ENCODE assay signal across 29 mouse cellular contexts in genomic region chr17:34329807-34330206, GRCm38 (mm10). TPM values are rescaled to one million over a fixed set of nuclear protein-coding genes. Genes with fewer than 3 reads are reported as not detected.
DNase-seq lines count a peak whose midpoint lies in the region; ATAC-seq and TF ChIP-seq lines count a peak whose summit lies in the region.
"Had no signal": no experiment of that assay in that cellular context is flagged by ENCODE, and none has a peak within 500 bp of the region (broad histone marks: within the 10 kb centered on the region; RNA-seq: fewer than 3 reads in every experiment).

No protein-coding gene starts in this region.

- ATAC-seq in megakaryocyte, adult 5-6 weeks (ENCODE audit: poor library complexity, severe bottlenecking): peak; percentile 54
- ATAC-seq: intestine, postnatal 0 days had no signal

- TF ChIP-seq POLR2A in thymus, adult 2 months (IDR thresholded peaks at IDR 0.05; ENCODE audit: control insufficient read depth, extremely low read depth, insufficient read depth, low read length, poor library complexity): no peak
- TF ChIP-seq POLR2A in CH12.LX (IDR thresholded peaks at IDR 0.05; ENCODE audit: low read depth, low read length): no peak

- H3K27ac ChIP-seq in thymus, adult 2 months (ENCODE audit: control insufficient read depth, insufficient read depth, low read length): no peak overlapping the region; the same call in 1 of the 2 replicates
- H3K27ac ChIP-seq in CH12.LX (ENCODE audit: insufficient read depth, low read depth): peak overlapping the region; percentile 47
- H3K27ac ChIP-seq: forebrain, embryonic 12.5 days; hindbrain, embryonic 15.5 days; kidney, embryonic 15.5 days; limb, embryonic 13.5 days; liver, embryonic 13.5 days; midbrain, embryonic 10.5 days had no signal

- no peaks in the 10 kb centered on the region for H3K36me3 ChIP-seq in thymus, adult 2 months (ENCODE audit: control insufficient read depth, insufficient read depth, low read length)
- H3K36me3 ChIP-seq in CH12.LX (replicated peaks in 1 of 2; ENCODE audit: control insufficient read depth in 1 of 2, insufficient read depth in 1 of 2, low read length in 1 of 2): peaks cover 4 to 34% of the 10 kb centered on the region in 2 experiments
- H3K36me3 ChIP-seq: forebrain, embryonic 12.5 days; heart, embryonic 12.5 days; hindbrain, embryonic 15.5 days; kidney, embryonic 15.5 days; limb, embryonic 13.5 days; liver, embryonic 13.5 days; midbrain, embryonic 10.5 days had no signal

- DNase-seq in thymus, postnatal 0 days (ENCODE audit: low spot score): peak; percentile 53
- DNase-seq in thymus, adult 2 months: no peak
- DNase-seq in CH12.LX (ENCODE audit: extremely low read depth): peak; percentile 70
- DNase-seq in urinary bladder, postnatal 36 days (ENCODE audit: low spot score in 2 of 2): no peak
- DNase-seq in heart, postnatal 25 days (ENCODE audit: low spot score): no peak
- DNase-seq in gastrocnemius, postnatal 14 days: no peak
- DNase-seq: cerebellum, adult 18-20 months; cerebellum, postnatal 36 days; gastrocnemius, postnatal 10 days; heart, postnatal 14 days; liver, embryonic 13.5 days; lung, embryonic 14.5 days; lung, postnatal 36 days; thymus, postnatal 4 days had no signal

- dilution Hi-C loops in CH12.LX (cut with MboI; ENCODE audit: extremely low pct_ligation_motif_present, extremely low pct_unique_long_range_greater_than_20kb, low sequenced_read_pairs): no loop called here

- TF ChIP-seq CTCF in thymus, adult 2 months (IDR thresholded peaks at IDR 0.05; ENCODE audit: borderline replicate concordance, control insufficient read depth, extremely low read depth, insufficient read depth, low read length, poor library complexity): no peak
- TF ChIP-seq CTCF in CH12.LX (conservative IDR thresholded peaks at IDR 0.05 in 1 of 2, IDR thresholded peaks at IDR 0.05 in 1 of 2; ENCODE audit: low read depth in 2 of 2, low read length in 2 of 2): peak in 1 of 2 experiments; percentile 7; a peak in 1 of 4 replicates

- H3K27me3 ChIP-seq in thymus, adult 2 months (ENCODE audit: control insufficient read depth, insufficient read depth, low read length): no peaks in the 10 kb centered on the region
- H3K27me3 ChIP-seq in CH12.LX (replicated peaks): no peaks in the 10 kb centered on the region
- H3K27me3 ChIP-seq: hindbrain, embryonic 15.5 days; kidney, embryonic 15.5 days; limb, embryonic 13.5 days; liver, embryonic 13.5 days had no signal

- 0 out of 2 replicates have a peak overlapping the region, but pooled peaks have one; percentile 5 for H3K4me2 ChIP-seq in CH12.LX (ENCODE audit: insufficient read depth, low read depth, poor library complexity, severe bottlenecking)
- H3K4me2 ChIP-seq: forebrain, embryonic 12.5 days; heart, embryonic 12.5 days; hindbrain, embryonic 15.5 days; kidney, embryonic 15.5 days; limb, embryonic 13.5 days; liver, embryonic 13.5 days; lung, embryonic 14.5 days had no signal

- peaks cover 9% of the 10 kb centered on the region for H3K9me3 ChIP-seq in CH12.LX (replicated peaks; ENCODE audit: low read length)
- H3K9me3 ChIP-seq: forebrain, embryonic 12.5 days; hindbrain, embryonic 15.5 days; kidney, embryonic 15.5 days; limb, embryonic 13.5 days; liver, embryonic 13.5 days; midbrain, embryonic 10.5 days had no signal

- TF ChIP-seq EP300 in CH12.LX (IDR thresholded peaks at IDR 0.05; ENCODE audit: low read length): peak; percentile 39; the same call in 1 of the 2 replicates

- in situ Hi-C loops in CH12.LX (cut with MboI; ENCODE audit: low pct_ligation_motif_present, low pct_unique_long_range_greater_than_20kb, low sequenced_read_pairs): no loop called here

- H3K9ac ChIP-seq in CH12.LX (ENCODE audit: insufficient read depth, low read depth): no peak overlapping the region; the same call in 1 of the 2 replicates
- H3K9ac ChIP-seq: forebrain, embryonic 12.5 days; heart, embryonic 12.5 days; hindbrain, embryonic 15.5 days; kidney, embryonic 15.5 days; limb, embryonic 13.5 days; liver, embryonic 13.5 days; lung, embryonic 14.5 days had no signal

- no peak overlapping the region for H3K4me3 ChIP-seq in thymus, adult 2 months (ENCODE audit: control insufficient read depth, insufficient read depth, low read length)
- no peak overlapping the region for H3K4me3 ChIP-seq in CH12.LX (replicated peaks in 1 of 3; ENCODE audit: low read depth in 2 of 3, low read length in 2 of 3, poor library complexity in 1 of 3)
- H3K4me3 ChIP-seq: forebrain, embryonic 12.5 days; heart, embryonic 12.5 days; hindbrain, embryonic 15.5 days; kidney, embryonic 15.5 days; limb, embryonic 13.5 days; liver, embryonic 13.5 days; midbrain, embryonic 10.5 days had no signal

- no peaks in the 10 kb centered on the region for H3K79me2 ChIP-seq in CH12.LX (replicated peaks; ENCODE audit: control insufficient read depth, extremely low read depth, insufficient read depth, poor library complexity, severe bottlenecking)

- H3K4me1 ChIP-seq in thymus, adult 2 months (replicated peaks; ENCODE audit: control insufficient read depth, insufficient read depth, low read length): peaks cover 7% of the 10 kb centered on the region
- H3K4me1 ChIP-seq in CH12.LX (ENCODE audit: control insufficient read depth in 1 of 2, insufficient read depth in 2 of 2): peaks cover 15 to 61% of the 10 kb centered on the region in 2 experiments
- H3K4me1 ChIP-seq: forebrain, embryonic 12.5 days; heart, embryonic 12.5 days; hindbrain, embryonic 15.5 days; limb, embryonic 13.5 days; liver, embryonic 13.5 days; midbrain, embryonic 10.5 days had no signal

- TF ChIP-seq RAD21 in CH12.LX (IDR thresholded peaks at IDR 0.05; ENCODE audit: low read depth, low read length): no peak

- WGBS in thymus, adult 2 months: 11% methylated on average over 2 of the region's 2 CpGs

- intact Hi-C loops in heart, postnatal 25 days (cut with DNase I): no loop called here
- intact Hi-C loops in gastrocnemius, postnatal 14 days (cut with DNase I; ENCODE audit: low total_unique reads): no loop called here

TF ChIP-seq in CH12.LX, 34 proteins besides CTCF, POLR2A, EP300 and RAD21 (continues in another document):
- peak; percentile 30; the same call in 1 of the 2 replicates for TF ChIP-seq MAX (IDR thresholded peaks at IDR 0.05; ENCODE audit: low read length)
- TF ChIP-seq ELF1 (IDR thresholded peaks at IDR 0.05; ENCODE audit: low read depth, low read length): no peak
- TF ChIP-seq ZNF384 (IDR thresholded peaks at IDR 0.05; ENCODE audit: low read depth, low read length): peak; percentile 64
- no peak for TF ChIP-seq PAX5 (IDR thresholded peaks at IDR 0.05; ENCODE audit: low read length)
- no peak for TF ChIP-seq JUND (conservative IDR thresholded peaks at IDR 0.05; ENCODE audit: low read depth, low read length)
- peak; percentile 67 for TF ChIP-seq BHLHE40 (IDR thresholded peaks at IDR 0.05; ENCODE audit: low read depth, low read length)
- TF ChIP-seq MAFK (IDR thresholded peaks at IDR 0.05; ENCODE audit: insufficient replicate concordance, low read length): no peak

RNA-seq across cellular contexts. Expression of gene H2-Eb2, which starts 4.3 kb away (rescaled TPM):
- polyA plus RNA-seq in thymus, postnatal 0 days (2015; fragmentation: Nextera tagmentation; extraction: Ambion mirVana): 2.3 and 3.1 TPM in 2 replicates
- 7.6 and 10.0 TPM in 2 replicates for polyA plus RNA-seq in thymus, adult 2 months (2012; rRNA removed)
- total RNA-seq in CH12.LX (2012; rRNA removed) (5.8 and 6.8 TPM in 2 replicates), CH12.LX (2014; rRNA removed) (10.9 and 12.2 TPM in 2 replicates)
- 10.2 and 11.4 TPM in 2 replicates for polyA plus RNA-seq in CH12.LX (2012; ENCODE audit: insufficient read length, low read depth)
- 0.07 and 0.25 TPM in 2 replicates for total RNA-seq in megakaryocyte, adult 5-6 weeks (2015)
- not detected in 2 replicates for total RNA-seq in megakaryocyte, adult 5-6 weeks (2017)
- total RNA-seq in heart, postnatal 25 days (2021): not detected
- total RNA-seq in gastrocnemius, postnatal 14 days (2021): not detected
- total RNA-seq: adrenal gland, adult 18-20 months; adrenal gland, postnatal 4 days; gastrocnemius, postnatal 10 days; layer of hippocampus, adult 18-20 months; layer of hippocampus, postnatal 25 days; left cerebral cortex, postnatal 14 days had no signal
- polyA plus RNA-seq: embryonic facial prominence, embryonic 11.5 days; forebrain, embryonic 12.5 days; heart, embryonic 12.5 days; intestine, postnatal 0 days; kidney, embryonic 15.5 days; limb, embryonic 13.5 days; liver, embryonic 13.5 days; lung, embryonic 14.5 days; midbrain, embryonic 10.5 days had no signal

RNA-seq across cellular contexts. Expression of gene H2-Eb1, which starts 24.1 kb away (rescaled TPM):
- polyA plus RNA-seq in thymus, postnatal 0 days (2015; fragmentation: Nextera tagmentation; extraction: Ambion mirVana): 574 and 589 TPM in 2 replicates
- polyA plus RNA-seq in thymus, adult 2 months (2012; rRNA removed): 492 and 666 TPM in 2 replicates
- 574 and 629 TPM in 2 replicates for total RNA-seq in CH12.LX (2012; rRNA removed)
- total RNA-seq in CH12.LX (2014; rRNA removed): 511 and 534 TPM in 2 replicates
- 898 and 899 TPM in 2 replicates for polyA plus RNA-seq in CH12.LX (2012; ENCODE audit: insufficient read length, low read depth)
- 35.4 and 38.0 TPM in 2 replicates for total RNA-seq in megakaryocyte, adult 5-6 weeks (2015)
- 72.9 and 114 TPM in 2 replicates for total RNA-seq in megakaryocyte, adult 5-6 weeks (2017)
- 10 to 100 TPM; 13.4 to 14.8 TPM for total RNA-seq in heart, postnatal 25 days (2021)
- total RNA-seq in gastrocnemius, postnatal 14 days (2021): 1 to 10 TPM; 2.8 to 3.7 TPM

RNA-seq across cellular contexts. Expression of gene Btnl2, which starts 24.8 kb away (rescaled TPM):
- polyA plus RNA-seq in thymus, postnatal 0 days (2015; fragmentation: Nextera tagmentation; extraction: Ambion mirVana): 0.22 and 0.27 TPM in 2 replicates
- polyA plus RNA-seq in thymus, adult 2 months (2012; rRNA removed): 1.3 and 1.4 TPM in 2 replicates
- 1.1 and 1.2 TPM in 2 replicates for total RNA-seq in CH12.LX (2012; rRNA removed)
- 1.9 and 2.0 TPM in 2 replicates for total RNA-seq in CH12.LX (2014; rRNA removed)
- 4.8 and 5.6 TPM in 2 replicates for polyA plus RNA-seq in CH12.LX (2012; ENCODE audit: insufficient read length, low read depth)
- total RNA-seq in megakaryocyte, adult 5-6 weeks (2015): 0.09 TPM in 1 of 2 replicates, not detected in the other
- total RNA-seq in megakaryocyte, adult 5-6 weeks (2017): 0.33 TPM in 1 of 2 replicates, not detected in the other
- under 1 TPM; 0.34 to 0.48 TPM for total RNA-seq in heart, postnatal 25 days (2021)
- under 1 TPM; 0.39 to 0.42 TPM for total RNA-seq in gastrocnemius, postnatal 14 days (2021)
- polyA plus RNA-seq: forebrain, embryonic 12.5 days; neural tube, embryonic 14.5 days had no signal

RNA-seq across cellular contexts. Expression of gene H2-Aa, which starts 42.2 kb away (rescaled TPM):
- polyA plus RNA-seq in thymus, postnatal 0 days (2015; fragmentation: Nextera tagmentation; extraction: Ambion mirVana): 991 and 995 TPM in 2 replicates
- polyA plus RNA-seq in thymus, adult 2 months (2012; rRNA removed): 1,027 and 1,363 TPM in 2 replicates
- total RNA-seq in CH12.LX (2012; rRNA removed): 385 and 450 TPM in 2 replicates
- total RNA-seq in CH12.LX (2014; rRNA removed): 481 and 488 TPM in 2 replicates
- polyA plus RNA-seq in CH12.LX (2012; ENCODE audit: insufficient read length, low read depth): 930 and 958 TPM in 2 replicates
- 193 and 213 TPM in 2 replicates for total RNA-seq in megakaryocyte, adult 5-6 weeks (2015)
- total RNA-seq in megakaryocyte, adult 5-6 weeks (2017): 91.8 and 109 TPM in 2 replicates
- 10 to 100 TPM; 13.9 to 14.3 TPM for total RNA-seq in heart, postnatal 25 days (2021)
- total RNA-seq in gastrocnemius, postnatal 14 days (2021): 1 to 10 TPM; 2.8 to 3.9 TPM
- polyA plus RNA-seq: embryonic facial prominence, embryonic 11.5 days; forebrain, embryonic 12.5 days; midbrain, embryonic 10.5 days had no signal

RNA-seq across cellular contexts. Expression of gene Btnl1, which starts 47.1 kb away (rescaled TPM):
- 0.27 and 0.29 TPM in 2 replicates for polyA plus RNA-seq in thymus, postnatal 0 days (2015; fragmentation: Nextera tagmentation; extraction: Ambion mirVana)
- 0.54 and 0.83 TPM in 2 replicates for polyA plus RNA-seq in thymus, adult 2 months (2012; rRNA removed)
- total RNA-seq in CH12.LX (2012; rRNA removed): 0.08 TPM in 1 of 2 replicates, not detected in the other
- total RNA-seq in CH12.LX (2014; rRNA removed): 0.14 TPM in 1 of 2 replicates, not detected in the other
- polyA plus RNA-seq in CH12.LX (2012; ENCODE audit: insufficient read length, low read depth): 0.11 TPM in 1 of 2 replicates, not detected in the other
- total RNA-seq in megakaryocyte, adult 5-6 weeks (2015): not detected in 2 replicates
- not detected in 2 replicates for total RNA-seq in megakaryocyte, adult 5-6 weeks (2017)
- total RNA-seq in heart, postnatal 25 days (2021): not detected
- total RNA-seq in gastrocnemius, postnatal 14 days (2021): not detected
- total RNA-seq: adrenal gland, adult 18-20 months; adrenal gland, postnatal 4 days; gastrocnemius, postnatal 10 days; heart, postnatal 14 days; layer of hippocampus, adult 18-20 months; layer of hippocampus, postnatal 25 days; left cerebral cortex, postnatal 14 days had no signal
- polyA plus RNA-seq: embryonic facial prominence, embryonic 11.5 days; forebrain, embryonic 12.5 days; heart, embryonic 12.5 days; hindbrain, embryonic 15.5 days; kidney, embryonic 15.5 days; limb, embryonic 13.5 days; liver, embryonic 13.5 days; lung, embryonic 14.5 days; midbrain, embryonic 10.5 days; neural tube, embryonic 14.5 days had no signal

Comparison
In these comparisons a context has a peak if more than half of its experiments do, and no peak if none do; other contexts are left out.
1. DNase-seq: peak in thymus, postnatal 0 days (single experiment) and CH12.LX (single experiment); none in thymus, adult 2 months (single experiment), urinary bladder, postnatal 36 days (0 of 2), heart, postnatal 25 days (single experiment) and gastrocnemius, postnatal 14 days (single experiment).
2. RNA of gene H2-Eb2, which starts 4.3 kb away (total RNA-seq): 5.8 to 12.2 TPM in CH12.LX; 0.07 to 0.25 TPM in megakaryocyte, adult 5-6 weeks, not detected in heart, postnatal 25 days and not detected in gastrocnemius, postnatal 14 days; every median in the first group is over 4 times any median in the second.
3. RNA of gene H2-Eb1, which starts 24.1 kb away (total RNA-seq): 511 to 629 TPM in CH12.LX; 35.4 to 114 TPM in megakaryocyte, adult 5-6 weeks, 13.4 to 14.8 TPM in heart, postnatal 25 days and 2.8 to 3.7 TPM in gastrocnemius, postnatal 14 days; every median in the first group is over 4 times any median in the second.